Mouse (Mus musculus) 3T3-L1 (cell line): ENCODE measurements at regions not wholly inside any gene's neighbourhood (a gene's known extent, or its start where the extent isn't known, plus 50 kb on each side); places are given as distances from the start of the nearest gene placed in this dataset.

ENCODE experiments used
- DNase-seq: peaks from one replicate; pipeline ENCODE4 v3.0.0-alpha.2; 2015; ENCODE audit warnings: low read depth, low spot score

DNA sequence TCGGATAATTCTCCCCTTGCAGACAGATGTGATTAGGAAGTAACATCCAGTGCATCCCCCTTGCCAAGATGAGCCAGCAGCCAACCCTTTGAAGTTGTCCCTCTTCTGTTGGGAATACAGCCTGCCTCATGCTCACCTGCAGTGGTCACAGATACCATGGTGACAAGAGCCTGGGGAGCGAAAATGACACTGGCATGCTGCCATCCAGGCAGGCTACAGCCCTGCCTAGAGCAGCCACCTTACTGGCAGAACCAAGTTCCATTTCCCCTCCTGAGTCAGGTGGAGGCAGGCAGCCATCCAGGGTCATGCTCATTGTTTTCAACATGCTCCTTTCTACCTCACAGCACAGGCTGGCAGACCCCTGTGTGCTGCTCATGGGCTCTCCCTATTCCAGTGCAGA, 661.6 kb downstream of the Defb40 start:
- DNase-seq, result no peak

- no peak for DNase-seq
Observed at GRCm38 (mm10) chr8:18311597-18311996, 666.5 kb downstream of the Defb40 start.

GRCm38 (mm10) chr8:18310927-18311326, 667.1 kb downstream of the Defb40 start:
- no peak for DNase-seq

DNA sequence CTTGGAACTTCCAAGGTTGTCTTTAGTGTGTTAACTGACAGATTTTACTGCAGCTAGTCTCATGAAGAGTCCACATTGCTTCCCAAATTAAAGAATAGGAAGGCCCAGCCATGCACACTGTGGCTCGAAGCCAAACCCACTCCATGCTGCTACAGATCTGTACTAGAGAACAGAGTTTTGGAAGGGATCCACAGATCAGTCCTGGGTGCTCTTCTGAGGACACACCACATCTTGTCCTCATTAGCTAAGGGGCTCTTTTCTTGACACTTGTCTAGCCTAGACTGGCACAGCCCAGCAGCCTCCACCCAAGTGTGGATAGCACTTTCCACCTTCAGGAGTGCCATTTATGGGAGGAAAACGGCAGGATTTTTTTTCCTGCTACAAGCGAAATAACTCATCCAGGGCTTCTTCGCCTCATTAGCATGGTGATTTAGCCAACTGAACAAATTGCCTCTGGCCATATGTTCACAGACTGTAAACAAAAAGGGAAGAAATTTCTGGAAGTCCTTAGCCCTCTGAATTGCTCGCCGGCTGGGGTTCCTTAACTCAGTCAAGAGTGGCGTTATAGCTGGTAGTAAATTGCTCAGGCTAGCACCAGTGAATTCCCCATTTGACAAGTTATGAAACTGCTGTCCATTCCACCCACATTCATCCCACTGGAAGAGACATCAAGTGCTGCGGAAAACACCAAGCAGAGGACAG, 690.4 kb downstream of the Defb40 start:
- DNase-seq, result no peak

- no peak for DNase-seq
Observed at GRCm38 (mm10) chr8:18279932-18280331, 698.1 kb downstream of the Defb40 start.

- DNase-seq, result no peak
Observed at GRCm38 (mm10) chr8:18268301-18268700, 709.8 kb downstream of the Defb40 start.

DNA sequence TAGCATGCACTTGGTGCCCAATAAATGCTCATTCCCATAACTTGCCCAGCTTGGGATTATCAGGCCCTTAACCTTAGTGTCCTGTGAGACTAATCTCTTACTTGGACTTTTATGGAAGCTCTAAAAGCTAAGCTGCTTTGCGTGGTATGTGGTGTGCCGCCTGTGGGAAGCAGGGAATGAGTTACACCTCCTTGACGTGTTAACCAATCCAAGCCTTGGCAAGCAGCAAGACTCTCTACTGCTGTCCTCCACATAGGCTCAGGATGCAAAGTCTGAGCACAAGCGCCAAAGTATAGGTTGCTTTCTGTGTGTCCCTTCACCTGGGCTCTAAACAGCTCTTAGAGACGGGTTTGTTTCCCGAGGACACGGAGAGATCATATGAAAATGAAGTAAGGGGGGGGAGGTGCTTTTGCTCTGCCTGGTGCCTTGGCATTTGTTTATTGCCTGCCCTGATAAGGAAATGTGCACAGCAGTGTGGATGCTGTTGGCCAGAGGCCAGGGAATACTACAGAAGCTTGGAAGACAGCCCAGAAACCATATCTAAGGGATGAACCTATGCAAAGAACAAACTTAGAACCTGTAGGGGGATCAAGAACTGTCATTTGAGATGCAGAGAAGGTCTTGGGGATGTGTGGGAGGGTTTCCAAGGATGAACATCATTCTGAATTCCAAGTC, 719.6 kb downstream of the Defb40 start:
- DNase-seq, result no peak

DNA sequence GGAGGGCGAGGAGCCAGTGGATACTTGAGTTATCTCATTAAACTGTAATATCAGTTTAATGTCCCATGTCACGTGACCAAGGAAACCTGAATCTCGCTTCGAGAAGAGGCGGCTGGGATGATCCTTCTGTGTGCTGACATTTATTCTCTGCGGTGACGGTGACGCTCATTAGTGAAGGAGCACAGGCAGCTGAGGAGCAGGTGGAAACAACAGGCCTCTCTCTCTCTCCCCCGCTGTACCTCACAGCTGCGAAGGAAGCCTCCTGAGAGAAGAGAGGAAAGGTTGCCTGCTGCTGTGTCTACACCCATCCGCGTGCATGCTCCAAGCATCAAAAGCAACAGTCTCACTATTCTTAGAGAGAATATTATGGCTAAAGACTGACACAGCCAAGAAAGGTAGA, 731.8 kb downstream of the Defb40 start:
- DNase-seq, result no peak

DNA sequence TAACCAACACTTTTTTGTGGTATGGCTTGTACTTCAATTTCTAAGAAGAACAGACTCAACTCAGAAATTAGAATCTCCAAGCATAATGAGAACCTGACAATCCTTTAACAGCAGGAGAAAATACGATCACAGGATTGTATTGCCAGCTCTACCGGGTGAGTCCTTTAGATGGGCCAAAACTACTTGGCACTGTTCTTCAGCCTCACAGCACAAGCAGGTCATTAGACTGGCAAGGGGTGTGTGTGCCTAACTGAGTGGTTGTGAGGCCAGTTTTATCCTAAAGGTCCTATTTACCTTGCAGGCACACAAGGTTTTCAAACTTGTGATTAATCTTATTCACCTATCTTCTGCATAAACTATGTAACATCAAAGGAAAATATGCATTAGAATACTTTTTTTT, 760.5 kb downstream of the Defb40 start:
- no peak for DNase-seq

GRCm38 (mm10) chr8:18217192-18217591, 760.9 kb downstream of the Defb40 start:
- DNase-seq, result no peak

GRCm38 (mm10) chr8:18216516-18216915, 761.5 kb downstream of the Defb40 start:
- no peak for DNase-seq

- DNase-seq, result no peak
Observed at GRCm38 (mm10) chr8:18210067-18210466, 768.0 kb downstream of the Defb40 start.

GRCm38 (mm10) chr8:18208658-18209057, 769.4 kb downstream of the Defb40 start:
- DNase-seq, result no peak

DNA sequence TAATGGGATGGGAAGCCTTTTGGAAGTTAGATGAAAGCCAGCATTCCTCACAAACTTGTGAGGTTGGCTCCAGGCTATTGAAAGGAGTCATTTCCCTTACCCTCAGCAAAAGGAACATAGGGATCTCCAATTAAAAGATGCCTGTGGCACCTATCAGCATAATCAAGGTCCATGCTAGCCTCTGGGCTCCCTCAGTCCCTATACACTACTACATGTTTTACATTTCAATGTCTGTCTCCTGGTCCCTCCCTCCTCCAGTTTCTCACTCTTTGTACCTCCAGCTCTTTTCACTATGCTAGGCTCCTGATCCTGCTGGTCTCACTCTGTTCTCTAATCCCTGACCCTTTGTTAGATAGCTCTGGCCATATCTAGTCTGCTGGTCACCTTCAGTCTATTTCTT, 790.6 kb downstream of the Defb40 start:
- DNase-seq, result no peak

DNA sequence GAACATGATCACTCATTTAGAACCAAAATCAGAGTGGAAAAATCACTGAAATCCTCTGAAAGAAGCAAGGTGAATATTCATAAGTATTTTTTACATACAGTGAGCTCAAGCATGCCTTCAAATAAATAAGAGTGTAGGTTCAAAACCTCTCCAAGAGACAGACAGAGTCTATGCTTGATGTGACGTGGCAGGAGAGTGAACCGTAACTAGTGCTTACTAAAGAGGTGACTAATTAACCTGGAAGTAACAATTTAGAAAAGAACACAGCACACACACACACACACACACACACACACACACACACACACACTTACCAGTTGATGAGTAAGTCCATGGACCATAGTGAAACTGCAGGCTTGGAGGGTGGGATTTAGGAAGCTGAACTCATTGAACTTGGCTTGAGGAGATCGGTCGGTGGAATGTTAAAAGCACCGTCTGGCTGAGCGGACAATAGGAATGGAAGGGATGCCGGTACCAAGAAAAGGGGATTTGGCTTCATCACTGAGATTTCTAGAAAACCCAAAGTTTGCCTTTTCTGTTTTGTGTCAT, 802.4 kb downstream of the Defb40 start:
- no peak for DNase-seq

- DNase-seq, result no peak
Observed at GRCm38 (mm10) chr8:18158619-18159018, 819.4 kb downstream of the Defb40 start.

GRCm38 (mm10) chr8:18115333-18116044, 862.6 kb downstream of the Defb40 start:
- DNase-seq, result no peak

DNA sequence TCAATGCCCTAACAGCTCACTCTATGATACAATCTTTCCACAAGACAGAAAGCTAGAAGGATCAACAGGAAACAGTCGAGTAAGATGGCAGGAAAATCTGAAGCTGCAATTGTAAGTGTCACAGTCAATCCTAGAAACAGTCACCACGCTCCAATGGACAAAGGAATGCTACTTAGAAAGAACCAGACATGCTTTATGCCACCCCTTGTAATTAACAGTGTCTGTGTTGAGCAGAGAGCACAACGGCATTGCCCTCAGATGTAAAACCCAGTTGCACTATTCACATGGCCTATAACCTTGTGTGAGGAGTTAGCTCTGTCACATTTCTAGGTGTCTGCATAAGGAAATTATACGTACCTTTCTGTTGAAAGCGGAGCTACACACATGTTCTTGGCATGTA, 864.8 kb downstream of the Defb40 start:
- DNase-seq, result no peak

DNA sequence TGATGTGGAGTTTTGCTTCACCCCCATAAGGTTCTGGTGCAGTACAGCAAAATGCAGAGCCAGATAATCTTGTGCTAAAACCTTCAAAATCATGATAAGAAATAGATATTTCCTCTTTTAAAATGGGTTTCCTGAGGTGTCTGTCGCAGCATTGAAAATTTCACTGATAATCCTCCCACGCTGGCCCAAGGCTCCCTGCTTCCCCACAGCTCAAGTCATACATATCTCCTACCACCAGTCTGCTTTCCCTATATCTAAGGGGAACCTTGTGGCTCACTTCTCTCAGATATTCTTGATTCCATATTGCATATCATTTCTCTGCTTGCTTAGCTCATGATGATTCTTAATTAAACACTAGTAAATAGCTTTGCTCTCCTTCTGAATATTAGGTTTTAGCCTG, 868.6 kb downstream of the Defb40 start:
- DNase-seq, result no peak

DNA sequence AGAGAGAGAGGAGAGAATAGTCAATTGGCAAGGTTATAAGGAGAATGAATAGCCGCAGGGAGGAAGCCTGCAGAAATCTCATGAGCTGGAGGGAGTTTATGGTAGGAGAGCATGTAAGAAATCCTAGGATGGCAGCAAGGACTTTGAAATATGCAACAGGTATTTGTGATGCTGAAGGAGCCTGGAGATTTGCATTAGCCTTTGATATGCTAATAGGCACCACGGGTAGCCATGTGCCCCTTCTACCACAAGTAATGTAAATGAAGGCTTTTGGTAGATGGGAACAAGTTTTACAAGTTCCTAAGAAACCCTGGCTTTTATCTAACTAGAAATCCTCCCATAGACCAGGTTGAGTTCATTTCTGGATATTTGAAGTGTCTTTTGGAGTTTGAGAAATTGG, 871.2 kb downstream of the Defb40 start:
- no peak for DNase-seq

GRCm38 (mm10) chr8:18065456-18065855, 912.6 kb downstream of the Defb40 start:
- no peak for DNase-seq

GRCm38 (mm10) chr8:18059526-18059925, 918.5 kb downstream of the Defb40 start:
- DNase-seq, result no peak

GRCm38 (mm10) chr8:18021196-18021595, 956.9 kb downstream of the Defb40 start:
- DNase-seq, result no peak
